Mouse (Mus musculus) left cerebral cortex, adult 2 months (tissue): ENCODE results near the gene Mtg2. TPM values are rescaled to one million over a fixed set of nuclear protein-coding genes. Genes with fewer than 3 reads are reported as not detected.

Experiments used
- DNase-seq, 2 experiments: peaks; one replicate each; pipeline ENCODE4 v3.0.0; 2021 to 2022; ENCODE audit warnings: low spot score in 2 of 2, mixed read lengths in 1 of 2; ENCODE audit errors: extremely low spot score in 1 of 2
- H3K27ac ChIP-seq: fragments of 200-600 bp; 2 replicates; pipeline ENCODE4 v1.8.1; 2022
- H3K4me3 ChIP-seq: fragments of 200-600 bp; 2 replicates; pipeline ENCODE4 v1.8.1; 2022
- CTCF ChIP-seq: fragments of 200-600 bp; IDR thresholded peaks from 2 replicates; pipeline ENCODE4 v1.8.1; 2022; ENCODE audit warnings: antibody characterized with exemption, mild to moderate bottlenecking, moderate library complexity
- intact Hi-C: fragments of 180-260 bp; cut with DNase I; formaldehyde crosslinking; loops from one replicate; pipeline ENCODE4 v1.15.1; 2025
- total RNA-seq, 2 experiments: library from RNA; stranded (reverse); gene quantifications; 2 replicates each; pipeline ENCODE4 v1.2.3; 2021

The Mtg2 gene
- total RNA-seq, 2 experiments from 2014 or later = 15.6 to 18.4 TPM

- no peak overlapping the region for H3K4me3 ChIP-seq
- DNase-seq = peak; percentile 66 to 79
- peak overlapping the region; percentile 91 for H3K27ac ChIP-seq
- intact Hi-C loops = no loop called here
- TF ChIP-seq CTCF = no peak; the same call in 1 of the 2 replicates
Measured at GRCm38 (mm10) chr2:180113909-180114890, 43.8 kb downstream of the Mtg2 start.

- H3K4me3 ChIP-seq = no peak overlapping the region
- intact Hi-C loops = no loop called here
- peak overlapping the region; percentile 91 for H3K27ac ChIP-seq
- TF ChIP-seq CTCF = no peak
- DNase-seq = peak in 1 of 2 experiments; percentile 37
Measured at GRCm38 (mm10) chr2:180115279-180115678, 44.9 kb downstream of the Mtg2 start.

GRCm38 (mm10) chr2:180116081-180116493 lies 45.7 kb downstream of the Mtg2 start:
- DNase-seq = peak in 1 of 2 experiments; percentile 53
- no peak for TF ChIP-seq CTCF
- peak overlapping the region; percentile 91 for H3K27ac ChIP-seq
- H3K4me3 ChIP-seq = peak overlapping the region; percentile 33
- intact Hi-C loops = no loop called here

- peak overlapping the region; percentile 33 for H3K4me3 ChIP-seq
- H3K27ac ChIP-seq = peak overlapping the region; percentile 91
- no peak for TF ChIP-seq CTCF
- intact Hi-C loops = no loop called here
- peak in 1 of 2 experiments; percentile 19 for DNase-seq
Measured at GRCm38 (mm10) chr2:180116741-180117484, 46.5 kb downstream of the Mtg2 start.

GRCm38 (mm10) chr2:180117485-180118194 lies 47.3 kb downstream of the Mtg2 start:
- Histone ChIP-seq H3K4me3 (peak overlapping the region; percentile 33), H3K27ac (peak overlapping the region; percentile 91)
- DNase-seq = peak; percentile 55 to 57

GRCm38 (mm10) chr2:180118661-180119438 lies 48.5 kb downstream of the Mtg2 start, which contains the start of gene Osbpl2:
TSS of gene Osbpl2 (plus strand) at chr2:180119306.
- Histone ChIP-seq H3K27ac (peak within 1 kb of the TSS; percentile 91), H3K4me3 (peak within 1 kb of the TSS; percentile 85)
- intact Hi-C loops = loop anchor here (2.0 kb wide), 2 partner anchors 14 to 48 kb away; partner anchors contain the start of genes Hrh3 and Mtg2
- peak; percentile 99 to 100 for DNase-seq
- TF ChIP-seq CTCF = no peak

More at GRCm38 (mm10) chr2:180117485-180118194, 47.3 kb downstream of the Mtg2 start:
- TF ChIP-seq CTCF = no peak
- intact Hi-C loops = loop anchor here (2.0 kb wide), 2 partner anchors 13 to 47 kb away; partner anchors contain the start of genes Hrh3 and Mtg2

GRCm38 (mm10) chr2:180119439-180120291 lies 49.3 kb downstream of the Mtg2 start:
- intact Hi-C loops = loop anchor here (2.0 kb wide), 2 partner anchors 15 to 49 kb away; partner anchors contain the start of genes Hrh3 and Mtg2
- DNase-seq = no peak
- Histone ChIP-seq H3K4me3 (peak overlapping the region; percentile 85), H3K27ac (peak overlapping the region; percentile 78)
- no peak for TF ChIP-seq CTCF

GRCm38 (mm10) chr2:180120292-180120761 lies 49.9 kb downstream of the Mtg2 start:
- intact Hi-C loops = no loop called here
- no peak for TF ChIP-seq CTCF
- Histone ChIP-seq H3K27ac (no peak overlapping the region), H3K4me3 (peak overlapping the region; percentile 85)
- no peak for DNase-seq

- H3K27ac ChIP-seq = no peak overlapping the region
- DNase-seq = no peak
- no peak; the same call in 1 of the 2 replicates for TF ChIP-seq CTCF
- intact Hi-C loops = no loop called here
- no peak overlapping the region for H3K4me3 ChIP-seq
Measured at GRCm38 (mm10) chr2:180124192-180124591, 53.8 kb downstream of the Mtg2 start.
